Mouse (Mus musculus) forebrain, postnatal 0 days (tissue): ENCODE data around the gene Abca2. TPM values are rescaled to one million over a fixed set of nuclear protein-coding genes. Genes with fewer than 3 reads are reported as not detected.

Experiments used
- ATAC-seq: fragments of 200-750 bp; cut with Nextera tagmentation; 2 replicates; pipeline ENCODE4 v1.8.0; 2017; ENCODE audit warnings: mild to moderate bottlenecking, moderate library complexity
- DNase-seq: peaks from one replicate; pipeline ENCODE4 v3.0.0-alpha.2; 2015
- H3K27ac ChIP-seq: fragments of 300-500 bp; sonication (generic); 2 replicates; pipeline ENCODE4 v1.5.1; 2014; ENCODE audit warnings: low read depth, mild to moderate bottlenecking, antibody characterized with exemption, low read length, moderate library complexity, mixed read lengths
- H3K27me3 ChIP-seq: fragments of 300-500 bp; sonication (generic); 2 replicates; pipeline ENCODE4 v1.6.1; 2014; ENCODE audit warnings: mild to moderate bottlenecking, low read length, mixed read lengths; ENCODE audit not compliant: insufficient read depth
- H3K36me3 ChIP-seq: fragments of 300-500 bp; sonication (generic); 2 replicates; pipeline ENCODE4 v1.6.1; 2014; ENCODE audit warnings: mild to moderate bottlenecking, moderate library complexity; ENCODE audit not compliant: insufficient read depth
- H3K4me1 ChIP-seq: fragments of 300-500 bp; sonication (generic); 2 replicates; pipeline ENCODE4 v1.6.1; 2014; ENCODE audit warnings: antibody characterized with exemption; ENCODE audit not compliant: insufficient read depth
- H3K4me2 ChIP-seq: fragments of 300-500 bp; sonication (generic); 2 replicates; pipeline ENCODE4 v1.6.1; 2014; ENCODE audit warnings: low read depth, mild to moderate bottlenecking, moderate library complexity
- H3K4me3 ChIP-seq: fragments of 300-500 bp; sonication (generic); 2 replicates; pipeline ENCODE4 v1.5.1; 2014; ENCODE audit warnings: low read depth, low read length, mixed read lengths
- H3K9ac ChIP-seq: fragments of 300-500 bp; sonication (generic); 2 replicates; pipeline ENCODE4 v1.6.1; 2014; ENCODE audit warnings: mild to moderate bottlenecking
- H3K9me3 ChIP-seq: fragments of 300-500 bp; sonication (generic); 2 replicates; pipeline ENCODE4 v1.6.1; 2016; ENCODE audit warnings: low read length
- CTCF ChIP-seq: sonication (generic); IDR thresholded peaks from 2 replicates; pipeline ENCODE4 v1.5.1; 2016; ENCODE audit warnings: antibody characterized with exemption, control low read depth, low read depth
- WGBS: fragments of 180-500 bp; shearing (Covaris S2); extraction: QIAGEN DNeasy Blood & Tissue Kit; methylation state at CpG from one replicate; pipeline ENCODE4 v1.1.7; 2014; 5-methylcytosine and 5-hydroxymethylcytosine counted together
- polyA plus RNA-seq: library from polyadenylated mRNA; unstranded; fragments of >200 nt; fragmentation: Nextera tagmentation; extraction: Ambion mirVana; gene quantifications from 2 replicates; pipeline ENCODE4 v1.2.1, GENCODE M21; 2015
- total RNA-seq: library from RNA; depleted of rRNA; stranded (reverse); fragments of >200 nt; gene quantifications from 2 replicates; pipeline ENCODE4 v1.2.3, GENCODE M21; 2014; rRNA removed

The Abca2 gene
- total RNA-seq (51.5 and 67.4 TPM in 2 replicates), polyA plus RNA-seq (8.8 and 10.5 TPM in 2 replicates)

GRCm38 (mm10) chr2:25428442-25429236 lies at the start of gene Abca2:
Abca2 (plus strand) TSS chr2:25428703.
- peak; percentile 97 for ATAC-seq
- under 1% methylated on average over 86 of the region's 89 CpGs for WGBS
- DNase-seq = peak; percentile 96
- H3K27me3 ChIP-seq = no peaks in the 10 kb centered on the region; the same call in 1 of the 2 replicates
- H3K4me3 ChIP-seq = peak within 1 kb of the TSS; percentile 74
- H3K4me1 ChIP-seq = peaks cover 4% of the 10 kb centered on the region
- peak within 1 kb of the TSS; percentile 86 for H3K27ac ChIP-seq
- H3K36me3 ChIP-seq = peaks cover 12% of the 10 kb centered on the region
- peak; percentile 96 for TF ChIP-seq CTCF
- H3K4me2 ChIP-seq = peak within 1 kb of the TSS; percentile 80
- no peaks in the 10 kb centered on the region for H3K9me3 ChIP-seq
- H3K9ac ChIP-seq = peak within 1 kb of the TSS; percentile 87

- Histone ChIP-seq H3K4me3 (no peak overlapping the region), H3K4me2 (no peak overlapping the region), H3K36me3 (no peaks in the 10 kb centered on the region), H3K4me1 (no peaks in the 10 kb centered on the region), H3K27ac (no peak overlapping the region), H3K9me3 (no peaks in the 10 kb centered on the region), H3K27me3 (no peaks in the 10 kb centered on the region), H3K9ac (no peak overlapping the region)
- TF ChIP-seq CTCF = no peak
- WGBS = 86% methylated on average over 5 of the region's 5 CpGs
- DNase-seq (no peak), ATAC-seq (no peak)
Observed at GRCm38 (mm10) chr2:25384492-25384891, 44.0 kb upstream of the Abca2 start.

DNA sequence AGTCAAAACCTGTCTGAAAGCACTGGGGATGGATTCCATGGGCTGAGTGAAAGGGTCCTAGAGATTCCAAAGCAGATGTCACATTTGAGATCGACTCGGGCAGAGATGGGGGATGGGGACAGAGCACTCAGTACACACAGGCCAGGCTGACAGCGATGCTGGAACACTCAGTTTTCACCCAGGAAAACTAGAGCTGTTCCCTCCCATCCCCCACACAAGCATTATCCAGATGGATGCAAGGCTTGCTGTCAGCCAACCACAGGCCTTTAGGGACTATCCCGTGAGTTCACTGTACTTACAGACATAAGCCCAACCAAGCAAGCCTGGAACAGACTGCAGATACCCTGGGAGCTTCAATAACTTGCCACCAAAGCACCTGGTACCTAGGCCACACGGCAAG lies 37.2 kb upstream of the Abca2 start:
- H3K27ac ChIP-seq = no peak overlapping the region
- H3K9ac ChIP-seq = no peak overlapping the region
- ATAC-seq = no peak
- H3K4me3 ChIP-seq = no peak overlapping the region
- H3K4me1 ChIP-seq = peaks cover 3% of the 10 kb centered on the region; the same call in 1 of the 2 replicates
- H3K27me3 ChIP-seq = peaks cover 7% of the 10 kb centered on the region; the same call in 1 of the 2 replicates
- no peak overlapping the region for H3K4me2 ChIP-seq
- no peaks in the 10 kb centered on the region for H3K36me3 ChIP-seq
- DNase-seq = no peak
- no peak for TF ChIP-seq CTCF
- no peaks in the 10 kb centered on the region for H3K9me3 ChIP-seq
- 81% methylated on average over 5 of the region's 5 CpGs for WGBS

- ATAC-seq = peak; percentile 89
Observed at GRCm38 (mm10) chr2:25394281-25395221, 34.0 kb upstream of the Abca2 start.

DNA sequence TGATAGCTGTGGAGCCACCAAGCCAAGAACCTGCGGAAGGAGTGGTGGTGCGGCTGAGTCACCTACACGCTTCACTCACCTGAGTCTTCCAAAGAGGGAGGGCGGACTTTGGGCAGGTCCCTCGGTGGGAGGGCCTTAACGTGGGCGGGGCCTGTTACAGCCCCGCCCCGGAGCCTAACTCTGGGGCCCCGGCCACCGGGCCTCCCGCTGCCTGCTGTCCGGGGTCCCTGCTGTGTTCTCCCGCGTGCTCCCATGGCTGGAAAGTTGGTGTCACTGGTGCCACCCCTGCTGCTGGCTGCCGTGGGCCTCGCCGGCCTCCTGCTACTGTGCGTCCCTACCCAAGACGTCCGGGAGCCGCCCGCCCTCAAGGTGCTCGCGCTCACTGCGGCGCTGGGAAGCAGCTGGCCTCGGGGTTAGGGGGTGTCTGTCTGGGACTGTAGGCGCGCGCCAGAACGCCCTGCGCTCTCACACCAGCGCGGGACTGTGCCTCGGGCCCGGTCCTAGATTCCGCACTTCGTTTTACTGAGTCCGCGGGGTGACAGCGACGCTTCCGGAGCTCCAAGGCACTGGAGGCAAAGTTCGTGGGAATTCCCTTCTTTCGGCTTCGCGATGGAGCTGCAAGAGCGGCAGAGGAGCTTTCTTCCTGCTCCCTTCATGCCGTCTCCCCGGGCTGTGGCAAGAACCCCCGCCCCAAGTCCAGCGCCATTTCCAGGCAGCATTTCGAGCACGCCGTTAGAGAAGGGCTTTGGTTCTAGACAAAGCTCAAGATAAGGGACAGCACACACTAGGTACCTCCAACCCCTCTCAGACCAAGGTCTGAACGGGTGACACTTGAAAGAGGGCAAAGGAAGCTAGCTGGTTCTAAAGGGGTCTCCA lies 32.5 kb upstream of the Abca2 start, which contains the start of gene Entpd2:
Entpd2 (plus strand) TSS at position 154 of the 876 bp plus-strand sequence.
- WGBS = 2% methylated on average over 57 of the region's 57 CpGs
- peak within 1 kb of the TSS; percentile 35 for H3K4me3 ChIP-seq
- DNase-seq = peak; percentile 62
- peak within 1 kb of the TSS; percentile 67 for H3K4me2 ChIP-seq
- peaks cover 8% of the 10 kb centered on the region; the same call in 1 of the 2 replicates for H3K4me1 ChIP-seq
- TF ChIP-seq CTCF = peak; percentile 48
- no peaks in the 10 kb centered on the region for H3K9me3 ChIP-seq
- H3K27me3 ChIP-seq = peaks cover 17% of the 10 kb centered on the region
- H3K9ac ChIP-seq = peak within 1 kb of the TSS; percentile 37; the same call in 1 of the 2 replicates
- H3K27ac ChIP-seq = 0 out of 2 replicates have a peak within 1 kb of the TSS, but pooled peaks have one; percentile 15
- ATAC-seq = peak; percentile 58
- no peaks in the 10 kb centered on the region for H3K36me3 ChIP-seq

More at GRCm38 (mm10) chr2:25394281-25395221, 34.0 kb upstream of the Abca2 start:
- peaks cover 17% of the 10 kb centered on the region for H3K27me3 ChIP-seq
- peaks cover 3% of the 10 kb centered on the region; the same call in 1 of the 2 replicates for H3K4me1 ChIP-seq
- H3K27ac ChIP-seq = 0 out of 2 replicates have a peak overlapping the region, but pooled peaks have one; percentile 3
- H3K4me3 ChIP-seq = no peak overlapping the region
- H3K4me2 ChIP-seq = no peak overlapping the region
- peak; percentile 76 for DNase-seq
- no peaks in the 10 kb centered on the region for H3K36me3 ChIP-seq
- H3K9me3 ChIP-seq = no peaks in the 10 kb centered on the region
- TF ChIP-seq CTCF = no peak
- WGBS = 6% methylated on average over 3 of the region's 3 CpGs
- H3K9ac ChIP-seq = no peak overlapping the region

DNA sequence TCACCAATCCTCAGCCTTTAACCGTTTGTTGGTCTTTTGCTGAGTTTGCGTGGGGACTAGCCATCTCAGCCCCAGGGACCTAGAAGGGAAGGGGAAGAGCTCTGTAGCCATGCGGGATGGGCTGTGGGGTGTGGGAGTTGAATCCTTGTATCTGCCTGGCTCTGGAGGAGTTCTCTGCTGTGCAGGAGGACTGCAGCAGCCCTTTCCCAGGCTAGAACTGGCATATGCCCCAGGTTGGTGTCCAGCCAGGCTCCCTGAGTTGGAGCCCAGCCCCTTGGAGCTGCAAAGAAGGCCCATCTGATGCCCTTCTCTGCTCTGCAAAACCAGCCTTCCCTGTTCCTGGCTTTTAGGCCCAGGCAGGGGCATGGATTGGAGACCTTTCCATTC lies 31.9 kb upstream of the Abca2 start:
- H3K9ac ChIP-seq = peak overlapping the region; percentile 37; the same call in 1 of the 2 replicates
- no peak for TF ChIP-seq CTCF
- H3K4me2 ChIP-seq = peak overlapping the region; percentile 67
- peak overlapping the region; percentile 35 for H3K4me3 ChIP-seq
- WGBS = 35% methylated on average over 3 of the region's 3 CpGs
- H3K36me3 ChIP-seq = no peaks in the 10 kb centered on the region
- no peaks in the 10 kb centered on the region for H3K9me3 ChIP-seq
- ATAC-seq (no peak), DNase-seq (no peak)
- H3K4me1 ChIP-seq = peaks cover 8% of the 10 kb centered on the region; the same call in 1 of the 2 replicates
- H3K27ac ChIP-seq = 0 out of 2 replicates have a peak overlapping the region, but pooled peaks have one; percentile 9
- peaks cover 17% of the 10 kb centered on the region for H3K27me3 ChIP-seq
